Mouse (Mus musculus) C2C12 (cell line): ENCODE data around the gene Fyn.

Experiments
- CEBPB ChIP-seq: IDR thresholded peaks from one replicate; pipeline ENCODE4 v1.6.1; 2011; ENCODE audit warnings: low read depth, mild to moderate bottlenecking, control low read depth, moderate library complexity
- CTCF ChIP-seq: IDR thresholded peaks from one replicate; pipeline ENCODE4 v1.5.1; 2011; ENCODE audit not compliant: control insufficient read depth, insufficient read depth, insufficient read length
- MAX ChIP-seq: IDR thresholded peaks from one replicate; pipeline ENCODE4 v1.6.1; 2011; ENCODE audit warnings: mild to moderate bottlenecking, control low read depth
- USF1 ChIP-seq: IDR thresholded peaks from one replicate; pipeline ENCODE4 v1.6.1; 2011; ENCODE audit warnings: low read depth, mild to moderate bottlenecking, control low read depth, moderate library complexity

GRCm38 (mm10) chr10:39542535-39543257 lies 174.0 kb downstream of the Fyn start:
- TF ChIP-seq CTCF (no peak), USF1 (no peak), MAX (no peak), CEBPB (no peak)
